Mouse (Mus musculus): Measurements from ENCODE around the gene Dgkh.

Gene Dgkh

DNA sequence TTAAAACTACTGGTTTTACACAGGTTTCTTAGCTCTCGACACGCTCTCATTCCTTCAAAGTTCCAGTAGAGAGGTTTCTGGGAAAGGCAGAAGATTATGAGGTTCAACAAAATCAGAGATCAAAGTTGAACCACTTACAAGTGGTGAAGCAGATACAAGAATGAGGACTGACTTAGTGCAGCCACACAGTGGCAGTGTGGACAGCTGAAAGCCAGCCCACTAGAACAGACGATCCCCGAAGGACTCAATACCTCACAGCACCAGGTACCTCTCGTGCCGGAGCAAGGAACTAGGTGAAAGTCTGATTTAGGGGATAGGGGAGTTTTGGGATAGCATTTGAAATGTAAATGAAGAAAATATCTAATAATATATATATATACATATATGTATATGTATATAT, 56.1 kb downstream of the Dgkh start:
- no peak for DNase-seq (ENCODE audit: low spot score)

DNA sequence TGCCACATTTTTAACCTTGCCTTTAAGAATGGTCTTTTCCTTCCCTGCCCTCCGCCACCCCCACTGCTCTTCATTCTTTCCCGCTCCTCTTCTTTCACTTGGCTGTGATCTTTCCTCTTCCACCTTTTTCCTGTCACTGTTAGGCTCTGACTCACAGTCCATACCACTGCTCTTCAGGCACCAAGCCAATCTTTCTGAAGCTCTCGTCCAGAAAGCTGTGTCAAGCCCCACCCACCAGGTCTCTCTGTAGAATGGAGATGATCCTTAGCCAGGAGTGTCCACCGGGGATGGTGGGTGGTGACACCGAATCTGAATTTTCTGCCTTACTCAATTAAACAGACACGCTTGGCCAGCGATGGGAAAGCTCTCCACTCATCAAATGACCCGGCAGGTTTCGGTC, 58.0 kb downstream of the Dgkh start:
- DNase-seq (ENCODE audit: low spot score) = peak; percentile 82

DNA sequence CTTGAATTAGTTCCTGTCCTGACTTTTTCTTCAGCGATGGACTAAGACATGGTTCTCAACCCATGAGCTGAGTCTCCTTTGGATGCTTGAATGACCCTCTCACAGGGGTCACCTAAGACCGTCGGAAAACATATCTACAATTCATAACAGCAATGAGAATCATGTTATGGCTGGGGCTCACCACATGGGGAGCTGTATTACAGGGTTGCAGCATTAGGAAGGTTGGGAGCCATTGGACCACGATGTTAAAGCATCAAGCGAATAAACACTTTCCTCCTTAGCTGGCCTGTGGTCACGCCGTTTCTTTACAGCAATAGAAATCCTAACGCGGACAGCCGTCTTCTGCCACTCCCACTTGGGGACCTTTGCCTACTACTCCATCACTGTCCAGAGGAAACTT, 62.6 kb downstream of the Dgkh start:
- DNase-seq (ENCODE audit: low spot score) = no peak

DNA sequence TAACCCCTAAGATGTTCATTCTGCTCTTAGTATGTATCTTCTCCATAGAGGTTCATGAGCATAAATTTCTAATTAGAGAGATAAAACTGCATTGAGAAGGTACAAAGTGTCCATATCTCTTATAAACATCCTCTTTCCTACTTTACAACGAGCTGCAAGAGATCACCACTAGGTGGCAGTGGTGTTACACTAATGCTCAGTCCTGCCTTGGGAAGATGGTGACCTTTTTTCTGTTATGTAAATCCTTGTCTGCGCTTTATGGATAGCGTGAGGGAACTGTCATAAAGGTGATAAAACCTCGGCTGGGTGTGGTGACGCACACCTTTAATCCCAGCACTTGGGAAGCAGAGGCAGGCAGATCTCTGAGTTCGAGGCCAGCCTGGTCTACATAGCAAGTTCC, 64.3 kb downstream of the Dgkh start:
- DNase-seq (ENCODE audit: low spot score) = peak; percentile 74

DNA sequence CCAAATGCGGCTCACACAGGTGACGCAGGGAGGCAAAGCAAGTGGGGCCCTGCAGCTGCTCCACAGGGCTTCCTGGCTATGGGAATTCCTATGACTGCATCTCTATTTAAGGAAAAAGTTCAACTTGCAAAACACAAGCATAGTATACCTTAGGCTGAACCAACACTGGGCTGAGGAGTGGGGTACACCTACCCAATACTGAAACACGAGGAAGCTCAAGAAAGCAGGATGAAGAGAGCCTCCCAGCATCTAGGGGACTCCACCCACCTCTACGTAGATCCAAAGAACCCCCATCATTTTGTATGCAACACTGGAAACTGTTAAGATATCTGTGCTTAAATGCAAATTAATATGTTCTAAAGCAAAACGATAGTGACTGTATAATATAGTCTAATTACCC, 64.8 kb downstream of the Dgkh start:
- DNase-seq (ENCODE audit: low spot score) = no peak

DNA sequence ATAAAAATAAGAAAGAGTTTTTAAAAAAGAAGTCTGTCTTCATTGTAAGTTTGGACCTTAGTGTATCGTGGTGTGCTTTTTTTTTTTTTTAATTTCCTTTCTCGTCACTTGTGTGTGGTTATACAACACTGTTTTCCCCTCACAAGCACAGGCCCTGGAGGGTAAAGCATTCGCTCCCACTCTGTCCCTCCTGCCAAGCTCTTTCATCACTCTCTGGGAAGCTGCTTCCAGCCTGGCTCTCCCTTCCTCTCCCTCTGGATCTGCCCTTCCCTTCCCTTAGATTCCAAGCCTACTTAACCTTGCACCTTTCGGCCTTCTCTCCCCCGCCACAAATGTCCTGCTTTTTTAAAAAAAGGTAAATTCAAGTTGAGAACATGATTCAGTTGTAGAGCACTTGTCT, 69.9 kb downstream of the Dgkh start:
- DNase-seq (ENCODE audit: low spot score) = no peak

DNA sequence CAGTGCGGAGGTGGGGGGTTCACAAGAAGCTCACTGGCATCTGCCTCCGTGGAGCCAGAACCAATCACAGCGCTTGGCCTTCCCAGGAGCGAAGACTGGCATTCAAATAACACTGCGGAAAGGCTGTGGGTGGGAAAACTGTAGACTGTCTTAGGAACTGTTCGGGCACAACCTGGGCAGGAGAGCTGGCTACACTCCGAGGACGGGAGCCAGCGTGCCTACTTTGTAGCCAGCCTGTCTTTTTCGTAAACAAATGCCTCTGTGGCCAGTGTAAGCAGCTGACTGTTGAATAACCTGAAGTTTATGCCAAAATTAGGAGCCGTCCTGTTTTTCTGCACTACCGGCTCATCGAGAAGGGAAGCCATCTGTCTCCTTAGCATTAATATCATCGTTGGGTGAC, 71.1 kb downstream of the Dgkh start:
- no peak for DNase-seq (ENCODE audit: low spot score)

DNA sequence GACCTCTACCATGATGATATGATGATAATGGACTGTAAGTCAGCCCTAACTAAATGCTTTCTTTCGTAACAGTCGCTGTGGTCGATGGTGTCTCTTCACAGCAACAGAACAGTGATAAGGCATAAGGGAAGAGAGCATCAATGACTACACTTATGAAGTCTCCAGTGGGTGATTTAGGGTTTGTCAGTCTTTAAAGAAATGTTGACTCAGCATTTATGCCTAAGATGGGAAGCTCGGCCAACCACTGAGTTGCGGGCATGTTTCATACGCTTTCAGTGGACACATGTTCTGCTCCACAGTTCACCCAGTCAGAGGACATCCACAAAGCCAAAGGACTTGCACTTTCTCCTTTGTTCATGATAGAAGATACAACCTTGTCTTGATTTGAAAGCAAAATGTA, 73.9 kb downstream of the Dgkh start:
- no peak for DNase-seq (ENCODE audit: low spot score)

DNA sequence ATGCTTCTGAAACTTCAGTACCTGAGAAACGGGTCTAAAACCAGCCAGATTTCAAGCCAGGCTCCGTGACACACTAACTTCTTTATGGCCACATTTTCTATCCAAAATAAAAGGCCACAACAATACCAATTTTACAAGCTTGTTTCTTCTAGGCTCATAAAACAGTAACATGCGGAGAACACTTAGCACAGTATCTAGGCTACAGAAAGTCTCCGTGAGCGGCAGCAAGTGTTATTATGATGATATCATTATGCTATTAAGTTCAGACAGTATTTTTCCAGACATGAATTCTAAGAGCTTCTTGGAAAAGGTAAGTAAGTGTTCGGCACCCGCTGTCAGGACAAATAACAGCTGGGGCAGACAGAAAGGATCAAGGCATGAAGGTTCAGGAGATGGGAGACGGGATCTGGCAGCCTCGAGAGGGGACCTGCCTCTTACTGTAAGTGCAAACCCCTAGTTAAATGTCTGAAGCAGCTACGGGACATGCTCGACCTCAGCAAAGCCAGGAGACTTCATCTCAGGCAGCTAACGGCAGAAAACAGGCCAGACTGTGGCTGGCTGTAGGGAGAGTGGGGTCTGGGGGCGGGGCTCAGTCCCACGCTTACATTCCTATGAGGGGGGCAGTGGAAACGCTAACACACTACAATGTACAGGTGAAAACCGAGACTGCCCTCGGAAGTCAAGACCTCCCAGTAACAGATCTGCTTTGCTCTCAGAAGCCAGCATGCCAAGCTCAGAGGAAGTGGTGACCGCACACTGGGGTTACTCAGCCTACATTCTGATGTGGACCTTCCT, 75.5 kb downstream of the Dgkh start:
- no peak for DNase-seq (ENCODE audit: low spot score)

DNA sequence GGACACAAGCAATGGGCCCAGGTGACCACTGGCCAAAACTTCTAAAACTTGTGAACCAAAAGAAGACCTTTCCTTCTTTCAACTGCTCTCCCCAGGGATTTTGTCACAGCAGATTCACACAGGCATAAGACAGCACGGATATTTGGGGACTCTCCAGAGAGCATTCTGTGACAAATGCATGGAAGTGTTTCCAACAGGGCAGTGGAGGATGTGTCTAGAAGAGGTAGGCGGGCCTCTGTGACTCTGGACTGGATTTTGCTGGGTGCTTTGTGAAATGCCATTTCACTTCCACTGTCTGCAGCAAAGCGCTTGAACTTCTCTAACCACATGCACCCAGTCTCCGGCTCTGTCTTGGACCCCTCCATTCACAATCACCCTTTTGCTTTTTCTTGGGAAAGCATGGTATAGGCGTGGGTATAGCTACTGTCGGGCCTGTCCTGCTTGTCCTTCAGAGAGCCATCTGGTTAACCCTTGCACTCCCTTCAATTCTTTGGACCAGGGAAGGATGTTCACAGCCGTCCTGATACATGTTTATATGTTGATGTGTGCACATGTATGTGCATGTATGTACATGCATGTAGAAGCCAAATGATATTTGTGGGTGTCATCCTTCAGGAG, 77.5 kb downstream of the Dgkh start:
- no peak for DNase-seq (ENCODE audit: low spot score)

DNA sequence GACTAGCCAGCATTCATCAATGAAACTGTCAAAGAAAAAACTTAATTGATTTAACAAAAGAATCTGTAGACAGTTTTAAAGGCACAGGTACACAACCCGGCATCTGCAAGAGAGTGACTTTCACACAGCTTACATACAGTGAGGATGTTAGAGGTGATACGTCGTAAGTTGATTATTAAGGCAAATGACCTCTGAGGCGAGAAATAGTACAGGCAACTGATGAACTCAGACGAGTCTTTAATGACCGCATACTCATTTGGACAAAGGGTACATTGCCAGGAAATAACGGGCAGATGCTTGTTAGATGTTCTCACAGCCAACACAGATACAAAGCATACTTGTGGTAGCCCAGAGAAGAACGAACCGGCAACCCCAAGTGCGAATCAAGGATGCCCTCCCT, 78.4 kb downstream of the Dgkh start:
- DNase-seq (ENCODE audit: low spot score) = no peak

DNA sequence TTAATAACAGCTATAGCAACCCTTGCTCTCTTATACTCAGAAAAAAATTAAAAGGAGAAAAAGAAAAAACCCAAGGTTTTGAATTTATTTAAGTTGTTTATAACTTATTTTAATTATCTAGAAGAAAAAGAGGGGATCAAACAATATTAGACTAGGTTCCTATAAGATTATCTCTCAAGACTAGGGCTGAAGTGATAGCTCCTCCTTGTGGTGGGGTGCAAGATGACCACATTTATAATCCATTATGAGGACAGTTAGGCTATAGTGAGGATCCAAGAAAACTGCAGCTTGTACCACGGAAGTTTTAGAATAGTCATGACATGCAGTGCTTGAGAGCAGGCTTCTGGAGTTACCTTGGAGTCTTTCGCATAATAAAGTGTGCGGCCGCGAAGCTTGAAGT, 79.2 kb downstream of the Dgkh start:
- no peak for DNase-seq (ENCODE audit: low spot score)

DNA sequence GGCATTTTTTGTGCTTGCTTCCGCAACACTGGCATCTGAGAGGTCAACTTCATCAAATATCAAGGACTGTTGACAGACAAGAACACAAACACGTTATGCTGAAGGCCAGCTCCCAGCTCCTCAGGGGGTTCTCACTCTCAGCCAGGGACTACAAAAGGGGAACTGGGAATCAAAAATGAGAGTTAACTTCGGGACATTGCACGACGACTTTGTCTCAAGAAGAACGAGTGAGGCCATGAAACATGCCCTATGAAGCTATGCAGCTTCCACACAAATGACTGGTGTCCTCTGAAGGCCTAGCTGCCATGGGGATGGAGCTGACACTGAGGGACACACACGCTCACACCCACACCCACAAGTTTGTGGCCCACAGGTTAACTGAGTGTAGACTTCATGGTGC, 80.9 kb downstream of the Dgkh start:
- no peak for DNase-seq (ENCODE audit: low spot score)

DNA sequence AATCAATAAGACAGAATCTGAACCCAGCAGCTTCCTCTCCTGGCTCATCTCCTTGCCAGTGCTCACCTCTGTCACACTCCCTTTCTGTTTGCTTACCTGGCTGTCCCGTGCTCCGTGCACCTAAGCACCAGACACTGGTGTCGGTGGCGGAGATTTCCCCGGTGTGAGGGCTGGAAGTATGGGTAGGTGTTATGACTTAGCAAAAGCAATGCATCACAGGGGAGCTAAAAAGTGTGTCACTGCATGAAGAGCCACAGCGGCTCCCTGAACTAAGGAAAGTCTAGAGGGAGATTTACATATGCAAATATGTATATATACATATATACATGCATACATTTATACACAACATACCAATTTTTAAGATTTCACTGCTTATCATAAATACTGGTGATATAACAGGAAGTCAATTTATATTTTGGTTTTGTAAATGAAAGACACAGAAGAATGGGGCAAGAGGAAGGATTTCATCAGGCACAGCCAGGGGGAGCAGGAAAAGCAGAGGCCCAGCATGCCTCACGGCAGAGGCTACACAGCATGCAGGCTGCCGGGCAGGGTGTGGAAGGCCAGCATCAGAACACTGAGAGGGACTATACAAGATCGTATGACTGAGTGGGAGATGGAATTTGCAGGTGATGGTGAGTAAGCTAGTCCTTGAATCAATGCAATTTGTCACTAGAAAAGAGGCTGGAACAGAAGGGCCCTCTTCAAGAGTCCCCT, 82.0 kb downstream of the Dgkh start:
- DNase-seq (ENCODE audit: low spot score) = no peak

DNA sequence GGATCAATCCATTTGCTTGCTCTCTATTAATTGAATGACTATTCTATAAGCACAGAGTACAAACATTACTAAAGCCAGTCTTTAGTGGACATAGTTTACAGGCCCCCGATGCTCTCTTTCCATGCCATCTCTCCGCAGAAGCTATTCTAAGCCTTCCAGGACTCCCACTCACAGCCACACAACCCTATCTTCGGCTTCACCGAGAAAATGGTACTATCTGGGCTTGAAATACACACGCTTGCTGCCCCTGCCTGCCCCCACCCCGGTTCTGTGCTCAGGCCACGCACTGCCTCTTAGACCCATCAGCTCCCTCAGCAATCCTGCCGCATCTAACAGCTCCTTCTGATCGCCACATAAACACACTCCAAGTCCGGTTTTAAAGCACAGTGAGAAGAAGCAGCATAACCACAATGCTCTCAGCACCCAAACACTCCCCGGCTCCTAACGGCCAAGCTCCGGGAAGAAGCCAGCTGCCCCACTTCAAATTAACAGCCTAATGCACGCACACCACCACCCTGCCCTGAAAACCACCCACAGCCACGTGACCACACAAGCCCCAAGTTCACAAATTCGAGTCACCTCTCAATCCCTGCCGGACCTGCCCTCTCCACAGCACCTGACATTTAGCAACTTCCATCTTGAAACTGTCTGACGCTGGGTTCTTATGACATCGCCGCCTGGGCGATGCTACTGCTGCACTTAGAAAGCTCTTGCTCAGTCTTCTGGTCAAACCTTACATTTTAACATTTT, 82.9 kb downstream of the Dgkh start:
- no peak for DNase-seq (ENCODE audit: low spot score)

DNA sequence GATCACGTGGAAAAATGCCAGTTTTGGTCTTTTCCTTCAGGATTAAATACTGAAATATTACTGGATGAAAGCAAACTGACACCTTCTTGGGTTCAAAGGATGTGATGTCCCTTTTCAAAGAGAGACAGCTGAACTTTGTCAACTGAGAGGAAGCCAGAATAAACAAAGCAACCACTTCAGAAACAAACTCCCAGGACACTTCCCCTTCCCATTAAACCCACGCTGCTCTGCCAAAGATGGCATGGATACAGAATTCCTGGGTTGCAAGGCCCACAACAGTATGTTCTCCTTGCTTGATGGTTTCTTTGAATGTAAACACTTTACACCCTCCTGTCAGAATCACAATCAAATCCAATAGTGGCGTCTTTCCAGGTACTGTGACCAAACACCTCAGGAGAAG, 87.0 kb downstream of the Dgkh start:
- DNase-seq (ENCODE audit: low spot score) = no peak

DNA sequence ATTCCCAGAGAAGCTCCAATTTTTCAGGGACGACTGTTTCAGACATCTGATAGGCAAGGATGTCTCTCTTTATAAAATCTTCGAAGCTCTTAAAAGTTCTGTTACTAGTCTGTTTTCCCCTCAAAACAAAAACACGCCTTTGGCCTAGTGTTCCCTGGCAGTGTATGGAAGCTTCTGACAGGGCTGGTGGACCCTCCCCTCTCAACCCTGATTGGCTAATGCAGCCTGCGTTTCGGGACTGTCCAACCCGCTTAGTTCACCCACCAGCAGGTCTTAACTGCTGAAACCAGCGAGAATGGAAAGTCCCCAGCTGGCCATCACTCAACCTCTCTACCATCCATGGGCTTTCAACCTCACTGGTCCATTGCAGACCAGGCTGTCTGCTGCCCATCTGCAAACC, 91.3 kb downstream of the Dgkh start:
- no peak for DNase-seq (ENCODE audit: low spot score)

DNA sequence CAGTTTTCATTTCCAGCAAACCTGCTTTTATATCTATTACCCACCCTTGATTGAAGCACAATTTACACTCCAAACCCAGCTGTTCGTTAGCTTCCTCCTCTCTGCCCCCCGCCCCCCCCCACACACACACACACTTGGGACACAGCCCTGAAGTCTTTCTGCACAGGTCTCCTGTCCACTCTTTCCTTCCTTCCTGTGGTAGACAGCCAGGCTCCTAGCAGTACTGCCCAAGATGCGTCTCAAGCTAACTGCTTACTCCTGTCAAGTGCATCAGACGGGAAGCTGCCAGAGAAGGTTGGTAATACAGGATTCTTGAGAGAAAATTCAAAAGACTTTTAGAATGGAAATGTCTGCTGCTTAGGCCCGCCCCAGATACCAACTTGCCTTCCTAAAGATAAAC, 92.9 kb downstream of the Dgkh start:
- no peak for DNase-seq (ENCODE audit: low spot score)

DNA sequence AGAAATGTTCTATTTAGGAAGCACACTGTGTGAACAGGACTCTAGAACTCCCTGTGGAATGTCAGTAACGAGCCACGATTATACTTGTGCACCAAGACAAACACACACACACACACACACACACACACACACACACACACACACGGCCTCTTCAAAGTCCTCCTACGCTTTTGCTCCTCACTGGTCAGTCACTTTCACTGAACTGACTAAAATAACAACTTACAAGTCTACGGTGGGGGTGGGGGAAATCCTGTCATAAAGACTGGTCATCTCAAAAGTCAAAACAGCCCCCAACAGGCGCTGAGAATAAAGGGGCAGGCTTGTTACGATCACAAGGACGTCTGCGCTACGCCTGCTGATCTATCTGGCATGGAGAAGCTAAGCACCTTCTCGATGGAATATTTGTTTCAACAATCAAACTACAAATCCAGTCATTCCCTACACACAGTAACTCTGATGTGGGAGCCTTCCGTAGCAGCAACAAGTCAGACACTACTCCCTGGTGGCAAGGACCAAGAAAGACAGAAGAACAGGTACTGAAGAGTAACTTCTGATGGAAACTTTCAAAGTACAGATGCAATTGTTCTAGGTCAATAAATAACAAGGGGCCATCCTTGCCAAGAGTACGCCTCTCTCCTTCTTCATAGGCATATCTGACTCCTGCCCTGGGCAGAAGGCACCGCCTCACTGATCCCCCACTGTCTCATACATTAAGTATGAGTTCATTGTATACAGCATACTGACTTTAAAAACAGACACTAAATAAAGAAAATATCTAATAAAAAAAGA, 96.8 kb downstream of the Dgkh start:
- no peak for DNase-seq (ENCODE audit: low spot score)

DNA sequence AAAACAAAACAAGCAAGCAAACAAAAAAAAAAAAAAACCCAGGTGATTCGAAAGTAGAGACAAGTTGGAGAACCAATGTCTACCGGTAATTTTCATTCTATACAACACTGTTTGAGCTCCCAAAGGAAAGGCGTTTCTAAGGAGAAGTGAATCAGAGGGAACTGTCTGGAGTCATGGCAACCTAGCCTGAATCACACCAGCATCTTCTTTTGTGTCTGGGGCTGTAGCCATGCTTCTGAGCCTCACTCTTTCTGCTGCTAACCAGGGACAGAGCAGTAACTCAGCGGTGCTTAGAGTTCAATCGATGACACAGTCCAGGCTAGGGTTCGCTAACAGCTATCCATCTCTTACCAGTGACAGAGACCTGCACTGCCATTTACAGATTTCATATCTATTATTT, 99.8 kb downstream of the Dgkh start:
- no peak for DNase-seq (ENCODE audit: low spot score)

DNA sequence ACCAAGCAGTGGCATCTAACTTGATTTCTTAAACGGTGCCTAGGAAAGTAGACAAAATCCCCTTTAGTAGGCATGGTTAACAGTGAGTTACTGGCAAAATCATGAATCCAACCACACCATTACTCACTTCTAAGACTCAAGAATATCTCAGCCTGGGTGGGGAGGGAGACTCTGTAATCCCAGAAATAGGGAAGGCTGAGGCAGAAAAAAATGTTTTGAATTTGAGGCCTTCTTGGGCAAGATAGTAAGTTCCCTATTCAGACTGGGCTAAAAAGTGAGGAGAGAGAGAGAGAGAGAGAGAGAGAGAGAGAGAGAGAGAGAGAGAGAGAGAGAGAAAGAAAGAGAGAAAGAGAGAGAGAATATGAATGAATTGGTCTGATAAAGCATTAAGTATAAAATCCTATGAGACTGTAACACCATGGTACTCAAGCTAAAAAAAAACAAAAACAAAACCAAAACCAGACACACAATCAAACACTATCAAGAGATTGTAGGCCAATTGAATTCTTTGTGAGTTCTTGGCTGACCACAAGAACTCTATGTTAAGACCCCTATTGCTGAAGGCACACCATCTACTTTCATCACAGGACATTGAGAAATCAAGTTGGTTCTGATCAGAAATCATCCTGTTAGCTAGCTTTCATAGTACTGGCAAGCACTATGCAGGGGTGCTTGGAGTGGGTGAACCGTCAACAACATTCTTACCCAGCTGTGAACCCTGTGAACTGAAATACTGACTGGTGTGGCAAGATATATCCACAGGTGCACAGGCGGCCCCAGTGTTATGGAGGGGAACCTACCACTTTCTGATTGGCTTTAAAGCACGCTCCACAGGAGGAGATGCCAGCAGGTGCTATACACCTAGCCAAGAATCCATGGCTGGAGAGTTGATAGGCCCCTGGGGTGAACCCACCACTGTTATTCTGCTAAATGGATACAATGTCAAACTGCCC, 101.4 kb downstream of the Dgkh start:
- DNase-seq (ENCODE audit: low spot score) = no peak
